Mouse (Mus musculus) myocyte (in vitro differentiated cells): ENCODE measurements at regions not wholly inside any gene's neighbourhood (a gene's known extent, or its start where the extent isn't known, plus 50 kb on each side); places are given as distances from the start of the nearest gene placed in this dataset.

Experiments
- CEBPB ChIP-seq: IDR thresholded peaks from 2 replicates; pipeline ENCODE4 v1.6.1; 2011; ENCODE audit warnings: mild to moderate bottlenecking, moderate library complexity; ENCODE audit not compliant: poor library complexity, insufficient read depth, severe bottlenecking
- E2F4 ChIP-seq: IDR thresholded peaks from one replicate; pipeline ENCODE4 v1.6.1; 2011; ENCODE audit warnings: mild to moderate bottlenecking, control low read depth, moderate library complexity; ENCODE audit not compliant: insufficient read depth
- MAX ChIP-seq: IDR thresholded peaks from one replicate; pipeline ENCODE4 v1.6.1; 2011; ENCODE audit warnings: low read depth, mild to moderate bottlenecking, control low read depth
- MYOD1 ChIP-seq, 3 experiments: IDR thresholded peaks; one replicate each; pipeline ENCODE4 v1.6.1; 2011; ENCODE audit warnings: control low read depth in 2 of 3, low read depth in 2 of 3, mild to moderate bottlenecking in 2 of 3, moderate library complexity in 1 of 3; ENCODE audit not compliant: insufficient read length in 2 of 3, control insufficient read depth in 1 of 3
- MYOG ChIP-seq, 3 experiments: IDR thresholded peaks; one replicate each; pipeline ENCODE4 v1.6.1; 2011; ENCODE audit warnings: control low read depth in 2 of 3, low read depth in 2 of 3, mild to moderate bottlenecking in 2 of 3; ENCODE audit not compliant: insufficient read length in 2 of 3, control insufficient read depth in 1 of 3, insufficient read depth in 1 of 3
- POLR2A ChIP-seq: IDR thresholded peaks from one replicate; pipeline ENCODE4 v1.6.1; 2011; ENCODE audit warnings: low read depth, mild to moderate bottlenecking, control low read depth, moderate library complexity; ENCODE audit not compliant: insufficient read length
- POLR2AphosphoS2 ChIP-seq: IDR thresholded peaks from one replicate; pipeline ENCODE4 v1.6.1; 2011; ENCODE audit warnings: low read depth, control low read depth; ENCODE audit not compliant: insufficient read length
- REST ChIP-seq: IDR thresholded peaks from one replicate; pipeline ENCODE4 v1.6.1; 2011; ENCODE audit warnings: mild to moderate bottlenecking, control low read depth, moderate library complexity; ENCODE audit not compliant: insufficient read depth, insufficient read length
- SRF ChIP-seq: IDR thresholded peaks from one replicate; pipeline ENCODE4 v1.6.1; 2011; ENCODE audit warnings: low read depth; ENCODE audit not compliant: control insufficient read depth, insufficient read length
- TCF12 ChIP-seq: IDR thresholded peaks from one replicate; pipeline ENCODE4 v1.6.1; 2011; ENCODE audit warnings: mild to moderate bottlenecking, control low read depth; ENCODE audit not compliant: poor library complexity, insufficient read depth, severe bottlenecking
- TCF3 ChIP-seq: IDR thresholded peaks from one replicate; pipeline ENCODE4 v1.6.1; 2011; ENCODE audit warnings: low read depth, control low read depth; ENCODE audit not compliant: insufficient read length
- USF1 ChIP-seq: IDR thresholded peaks from one replicate; pipeline ENCODE4 v1.6.1; 2011; ENCODE audit warnings: low read depth, mild to moderate bottlenecking, control low read depth, moderate library complexity

DNA sequence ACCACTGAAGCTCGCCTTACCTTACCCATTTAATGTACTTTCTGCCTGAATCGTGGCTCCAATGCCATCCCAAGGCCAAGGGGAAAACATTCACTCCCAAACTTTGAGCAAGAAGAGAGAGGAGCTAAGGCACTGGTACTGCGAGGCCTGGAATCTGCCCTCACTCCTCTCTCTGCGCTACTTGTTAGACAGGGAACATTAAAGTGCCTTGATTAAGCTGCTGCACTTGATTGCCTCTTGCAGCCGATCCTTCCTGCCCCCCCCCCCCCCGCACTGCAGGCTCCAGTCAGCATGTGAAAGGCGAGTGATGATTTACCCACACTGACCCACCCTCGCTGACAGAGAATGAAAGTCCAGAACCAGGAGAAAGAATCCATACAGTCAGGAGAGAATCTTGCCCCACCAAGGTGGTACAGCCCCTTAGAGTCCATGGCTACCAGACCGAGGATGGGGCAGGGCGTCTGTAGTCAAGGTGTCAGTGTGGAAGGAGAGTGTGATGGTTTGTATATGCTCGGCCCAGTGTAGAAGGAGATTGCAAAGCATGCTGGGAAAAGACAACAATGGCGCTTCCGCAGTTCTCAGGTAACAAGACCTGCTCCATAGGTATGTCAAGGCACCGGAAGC lies 115.6 kb upstream of the Nsun2 start:
- TF ChIP-seq MYOD1 (IDR thresholded peaks at IDR 0.05; ENCODE audit: control insufficient read depth in 1 of 3, insufficient read length in 2 of 3, low read depth in 2 of 3) (no peak), CEBPB (no peak), MAX (no peak), USF1 (no peak), POLR2A (no peak), E2F4 (no peak), TCF12 (no peak), TCF3 (no peak), POLR2AphosphoS2 (no peak), SRF (no peak), MYOG (IDR thresholded peaks at IDR 0.05; ENCODE audit: control insufficient read depth in 1 of 3, insufficient read depth in 1 of 3, insufficient read length in 2 of 3, low read depth in 2 of 3) (no peak), REST (no peak)
